Mouse (Mus musculus): Measurements from ENCODE around the gene Opalin. TPM values are rescaled to one million over a fixed set of nuclear protein-coding genes. Genes with fewer than 3 reads are reported as not detected.

Opalin gene
- polyA plus RNA-seq, 1 experiment from 2014 or later: not detected

GRCm38 (mm10) chr19:41031869-41032268, 45.0 kb downstream of the Opalin start:
- no peak overlapping the region for H3K9ac ChIP-seq (ENCODE audit: low read length)
- WGBS: 77% methylated on average over 6 of the region's 6 CpGs

GRCm38 (mm10) chr19:41031009-41031408, 45.9 kb downstream of the Opalin start:
- H3K27me3 ChIP-seq (replicated peaks; ENCODE audit: control insufficient read depth, insufficient read depth, low read length): no peaks in the 10 kb centered on the region
- DNase-seq (ENCODE audit: low spot score): no peak
- H3K9me3 ChIP-seq (ENCODE audit: control insufficient read depth, low read length): no peaks in the 10 kb centered on the region
- WGBS: 56% methylated on average over 11 of the region's 11 CpGs
- no peak for ATAC-seq (replicated peaks; ENCODE audit: low FRiP score, low TSS enrichment, low read depth)
- H3K4me2 ChIP-seq (ENCODE audit: low read length): no peak overlapping the region
- no peaks in the 10 kb centered on the region for H3K36me3 ChIP-seq (ENCODE audit: control insufficient read depth, insufficient read depth, low read length)
- H3K4me1 ChIP-seq (replicated peaks; ENCODE audit: control insufficient read depth, insufficient read depth, low read length): no peaks in the 10 kb centered on the region
- no peak overlapping the region for H3K4me3 ChIP-seq (ENCODE audit: low read depth, low read length)
- no peak overlapping the region for H3K9ac ChIP-seq (ENCODE audit: low read length)
- no peak overlapping the region for H3K27ac ChIP-seq (ENCODE audit: low read depth)

More at GRCm38 (mm10) chr19:41031869-41032268, 45.0 kb downstream of the Opalin start:
- DNase-seq (ENCODE audit: low spot score) (no peak), ATAC-seq (replicated peaks; ENCODE audit: low FRiP score, low TSS enrichment, low read depth) (no peak)
- Histone ChIP-seq H3K27ac (ENCODE audit: low read depth) (no peak overlapping the region), H3K27me3 (replicated peaks; ENCODE audit: control insufficient read depth, insufficient read depth, low read length) (no peaks in the 10 kb centered on the region; the same call in 1 of the 2 replicates), H3K36me3 (ENCODE audit: control insufficient read depth, insufficient read depth, low read length) (no peaks in the 10 kb centered on the region), H3K4me2 (ENCODE audit: low read length) (no peak overlapping the region), H3K4me1 (replicated peaks; ENCODE audit: control insufficient read depth, insufficient read depth, low read length) (no peaks in the 10 kb centered on the region), H3K9me3 (ENCODE audit: control insufficient read depth, low read length) (no peaks in the 10 kb centered on the region), H3K4me3 (ENCODE audit: low read depth, low read length) (no peak overlapping the region)

DNA sequence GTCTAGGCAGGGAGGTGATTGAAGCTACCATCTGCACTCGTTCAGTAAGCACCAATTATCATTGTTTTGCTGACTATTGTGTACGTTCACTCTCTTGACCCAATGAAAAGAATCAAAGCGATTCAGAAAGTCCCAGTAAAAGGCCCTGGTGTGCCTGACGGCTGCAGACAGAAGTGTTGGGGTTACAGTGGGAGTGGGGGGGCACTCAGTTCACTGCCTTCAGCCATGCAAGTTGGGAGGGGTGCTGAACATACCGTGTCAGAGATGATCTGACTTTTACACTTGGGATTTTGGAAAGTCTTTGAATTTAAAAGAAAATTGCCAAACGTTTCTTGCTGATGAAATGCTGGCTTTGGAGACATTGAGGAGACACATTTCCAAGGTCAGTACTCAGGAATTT, 46.8 kb downstream of the Opalin start:
- 73% methylated on average over 6 of the region's 6 CpGs for WGBS

DNA sequence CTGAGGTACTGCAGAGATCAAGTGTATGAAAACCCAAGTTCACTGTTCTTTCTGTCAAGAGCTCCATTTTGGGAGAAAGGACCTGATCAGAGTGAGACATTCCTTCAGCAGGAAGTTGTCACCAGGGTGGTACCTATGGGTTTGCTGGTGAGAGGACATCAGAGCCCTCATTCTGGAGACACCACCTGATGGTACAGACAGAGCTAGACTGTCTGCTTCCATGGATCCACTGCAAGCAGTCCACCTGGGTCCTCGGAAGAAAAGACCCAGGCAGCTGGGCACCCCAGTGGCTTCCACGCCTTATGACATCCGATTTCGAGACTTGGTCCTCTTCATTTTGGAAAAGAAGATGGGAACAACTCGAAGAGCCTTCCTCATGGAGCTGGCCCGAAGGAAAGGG, 47.7 kb downstream of the Opalin start, which contains the start of gene Dntt:
Gene Dntt, plus strand, starts transcription at position 57 of the 400 bp plus-strand sequence.
- no peaks in the 10 kb centered on the region for H3K4me1 ChIP-seq (replicated peaks; ENCODE audit: control insufficient read depth, insufficient read depth, low read length)
- H3K4me3 ChIP-seq (ENCODE audit: low read depth, low read length): no peak within 1 kb of the TSS
- WGBS: 84% methylated on average over 6 of the region's 6 CpGs
- H3K4me2 ChIP-seq (ENCODE audit: low read length): no peak within 1 kb of the TSS
- ATAC-seq (replicated peaks; ENCODE audit: low FRiP score, low TSS enrichment, low read depth) (no peak), DNase-seq (ENCODE audit: low spot score) (no peak)
- H3K27me3 ChIP-seq (replicated peaks; ENCODE audit: control insufficient read depth, insufficient read depth, low read length): no peaks in the 10 kb centered on the region
- no peaks in the 10 kb centered on the region for H3K9me3 ChIP-seq (ENCODE audit: control insufficient read depth, low read length)
- H3K27ac ChIP-seq (ENCODE audit: low read depth): no peak within 1 kb of the TSS
- no peaks in the 10 kb centered on the region for H3K36me3 ChIP-seq (ENCODE audit: control insufficient read depth, insufficient read depth, low read length)
- H3K9ac ChIP-seq (ENCODE audit: low read length): no peak within 1 kb of the TSS

More for the DNA sequence above, 46.8 kb downstream of the Opalin start:
- no peaks in the 10 kb centered on the region for H3K4me1 ChIP-seq (replicated peaks; ENCODE audit: control insufficient read depth, insufficient read depth, low read length)
- H3K9me3 ChIP-seq (ENCODE audit: control insufficient read depth, low read length): no peaks in the 10 kb centered on the region
- DNase-seq (ENCODE audit: low spot score): no peak
- no peaks in the 10 kb centered on the region for H3K36me3 ChIP-seq (ENCODE audit: control insufficient read depth, insufficient read depth, low read length)
- H3K27ac ChIP-seq (ENCODE audit: low read depth): no peak overlapping the region
- no peak overlapping the region for H3K9ac ChIP-seq (ENCODE audit: low read length)
- H3K4me3 ChIP-seq (ENCODE audit: low read depth, low read length): no peak overlapping the region
- no peaks in the 10 kb centered on the region for H3K27me3 ChIP-seq (replicated peaks; ENCODE audit: control insufficient read depth, insufficient read depth, low read length)
- H3K4me2 ChIP-seq (ENCODE audit: low read length): no peak overlapping the region
- no peak for ATAC-seq (replicated peaks; ENCODE audit: low FRiP score, low TSS enrichment, low read depth)

GRCm38 (mm10) chr19:41027601-41028000, 49.3 kb downstream of the Opalin start:
- H3K9ac ChIP-seq (ENCODE audit: low read length): no peak overlapping the region
- ATAC-seq (replicated peaks; ENCODE audit: low FRiP score, low TSS enrichment, low read depth) (no peak), DNase-seq (ENCODE audit: low spot score) (no peak)
- H3K4me2 ChIP-seq (ENCODE audit: low read length): no peak overlapping the region
- no peaks in the 10 kb centered on the region for H3K36me3 ChIP-seq (ENCODE audit: control insufficient read depth, insufficient read depth, low read length)
- H3K4me3 ChIP-seq (ENCODE audit: low read depth, low read length): no peak overlapping the region
- H3K27me3 ChIP-seq (replicated peaks; ENCODE audit: control insufficient read depth, insufficient read depth, low read length): no peaks in the 10 kb centered on the region
- H3K27ac ChIP-seq (ENCODE audit: low read depth): no peak overlapping the region
- no peaks in the 10 kb centered on the region for H3K4me1 ChIP-seq (replicated peaks; ENCODE audit: control insufficient read depth, insufficient read depth, low read length)
- 94% methylated on average over 9 of the region's 9 CpGs for WGBS
- H3K9me3 ChIP-seq (ENCODE audit: control insufficient read depth, low read length): no peaks in the 10 kb centered on the region

DNA sequence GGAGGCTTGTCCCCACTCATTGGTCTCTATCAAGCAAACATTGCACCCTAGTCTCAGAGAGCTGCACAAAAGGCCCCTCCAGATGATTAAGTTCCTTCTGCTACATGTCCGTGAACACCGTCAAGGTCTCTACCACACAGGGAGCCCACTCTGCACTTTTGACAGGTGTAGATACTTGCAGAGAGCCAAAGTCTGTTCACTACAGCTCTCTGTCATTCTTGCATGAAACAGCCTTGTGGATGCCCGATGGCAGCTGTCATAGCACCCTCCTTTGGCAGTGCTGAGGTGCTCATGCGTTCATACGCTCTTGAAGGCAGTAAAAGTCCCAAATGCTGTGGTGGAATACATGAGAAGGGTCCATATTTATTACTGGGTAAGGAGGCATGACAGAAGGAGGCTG, 49.9 kb downstream of the Opalin start:
- no peak overlapping the region for H3K27ac ChIP-seq (ENCODE audit: low read depth)
- WGBS: 88% methylated on average over 5 of the region's 5 CpGs

DNA sequence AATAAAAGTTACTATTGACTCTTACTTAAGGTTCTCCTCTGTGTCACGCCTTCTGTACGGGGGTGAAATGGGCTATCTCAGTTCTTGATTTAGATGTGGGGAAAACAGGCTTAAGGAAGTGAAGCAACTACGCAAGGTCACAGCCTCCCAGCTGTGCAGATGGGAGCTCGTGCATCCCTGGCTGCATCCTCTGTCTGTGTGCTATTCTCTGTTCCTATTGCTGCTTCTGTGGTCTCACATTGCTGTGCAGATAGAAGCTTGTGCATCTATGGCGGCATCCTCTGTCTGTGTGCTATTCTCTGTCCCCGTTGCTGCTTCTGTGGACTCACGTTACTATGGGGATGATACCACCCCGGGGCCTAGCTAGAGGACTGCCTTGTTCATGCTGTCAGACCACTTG, 50.4 kb downstream of the Opalin start:
- no peaks in the 10 kb centered on the region for H3K4me1 ChIP-seq (replicated peaks; ENCODE audit: control insufficient read depth, insufficient read depth, low read length)
- no peaks in the 10 kb centered on the region for H3K27me3 ChIP-seq (replicated peaks; ENCODE audit: control insufficient read depth, insufficient read depth, low read length)
- no peak overlapping the region for H3K27ac ChIP-seq (ENCODE audit: low read depth)
- 79% methylated on average over 8 of the region's 8 CpGs for WGBS
- H3K4me3 ChIP-seq (ENCODE audit: low read depth, low read length): no peak overlapping the region
- ATAC-seq (replicated peaks; ENCODE audit: low FRiP score, low TSS enrichment, low read depth) (no peak), DNase-seq (ENCODE audit: low spot score) (no peak)
- H3K9ac ChIP-seq (ENCODE audit: low read length): no peak overlapping the region
- no peaks in the 10 kb centered on the region for H3K36me3 ChIP-seq (ENCODE audit: control insufficient read depth, insufficient read depth, low read length)
- no peak overlapping the region for H3K4me2 ChIP-seq (ENCODE audit: low read length)
- no peaks in the 10 kb centered on the region for H3K9me3 ChIP-seq (ENCODE audit: control insufficient read depth, low read length)

More for the DNA sequence above, 49.9 kb downstream of the Opalin start:
- H3K27me3 ChIP-seq (replicated peaks; ENCODE audit: control insufficient read depth, insufficient read depth, low read length): no peaks in the 10 kb centered on the region
- H3K9me3 ChIP-seq (ENCODE audit: control insufficient read depth, low read length): no peaks in the 10 kb centered on the region
- DNase-seq (ENCODE audit: low spot score) (no peak), ATAC-seq (replicated peaks; ENCODE audit: low FRiP score, low TSS enrichment, low read depth) (no peak)
- H3K36me3 ChIP-seq (ENCODE audit: control insufficient read depth, insufficient read depth, low read length): no peaks in the 10 kb centered on the region
- no peaks in the 10 kb centered on the region for H3K4me1 ChIP-seq (replicated peaks; ENCODE audit: control insufficient read depth, insufficient read depth, low read length)
- no peak overlapping the region for H3K4me3 ChIP-seq (ENCODE audit: low read depth, low read length)
- H3K4me2 ChIP-seq (ENCODE audit: low read length): no peak overlapping the region
- no peak overlapping the region for H3K9ac ChIP-seq (ENCODE audit: low read length)

DNA sequence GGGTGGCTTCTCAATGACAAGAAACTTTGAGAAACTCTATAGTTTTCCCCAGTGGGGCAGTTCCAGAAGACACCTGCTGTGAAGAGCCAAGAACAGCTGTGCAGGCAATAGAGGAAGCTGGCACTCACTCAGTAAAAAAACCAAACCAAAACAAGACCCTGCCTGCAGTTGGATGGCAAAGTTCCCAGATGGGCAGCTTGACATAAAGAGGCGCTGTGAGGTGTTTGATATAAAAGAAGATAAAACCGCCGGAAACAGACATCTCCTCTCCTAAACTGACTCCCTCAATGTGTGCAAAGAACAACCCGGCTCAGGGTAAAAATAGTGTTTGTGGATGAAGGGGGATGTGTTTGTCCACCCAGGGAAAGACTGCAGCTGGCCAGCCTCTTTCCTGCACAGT, 54.7 kb downstream of the Opalin start:
- H3K9ac ChIP-seq (ENCODE audit: low read length): no peak overlapping the region
- ATAC-seq (replicated peaks; ENCODE audit: low FRiP score, low TSS enrichment, low read depth) (no peak), DNase-seq (ENCODE audit: low spot score) (no peak)
- H3K27me3 ChIP-seq (replicated peaks; ENCODE audit: control insufficient read depth, insufficient read depth, low read length): no peaks in the 10 kb centered on the region
- H3K4me2 ChIP-seq (ENCODE audit: low read length): no peak overlapping the region
- H3K4me1 ChIP-seq (replicated peaks; ENCODE audit: control insufficient read depth, insufficient read depth, low read length): no peaks in the 10 kb centered on the region
- no peaks in the 10 kb centered on the region for H3K9me3 ChIP-seq (ENCODE audit: control insufficient read depth, low read length)
- no peak overlapping the region for H3K27ac ChIP-seq (ENCODE audit: low read depth)
- no peak overlapping the region for H3K4me3 ChIP-seq (ENCODE audit: low read depth, low read length)
- H3K36me3 ChIP-seq (ENCODE audit: control insufficient read depth, insufficient read depth, low read length): no peaks in the 10 kb centered on the region
- WGBS: 81% methylated on average over 4 of the region's 4 CpGs

DNA sequence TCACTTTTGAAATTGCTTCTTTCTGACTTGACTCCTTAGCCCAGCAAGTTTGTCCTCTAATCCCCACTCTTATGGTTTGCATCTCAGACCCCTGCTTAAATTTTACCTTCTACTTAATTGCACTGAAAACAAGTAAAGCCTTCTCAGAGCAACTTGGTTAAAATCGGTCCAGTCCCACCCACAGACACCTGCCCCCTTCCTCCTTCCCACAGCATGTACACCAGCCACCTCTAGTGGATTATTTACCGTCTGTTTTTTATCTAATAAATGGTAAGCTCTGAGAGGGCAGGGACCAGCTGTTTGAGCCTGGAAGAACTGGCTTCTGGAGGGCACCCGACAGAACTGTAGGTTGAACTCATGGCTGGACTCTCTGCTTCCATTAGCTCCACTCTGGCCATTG, 56.4 kb downstream of the Opalin start:
- 70% methylated on average over 3 of the region's 3 CpGs for WGBS
- no peak overlapping the region for H3K4me2 ChIP-seq (ENCODE audit: low read length)
- no peaks in the 10 kb centered on the region for H3K27me3 ChIP-seq (replicated peaks; ENCODE audit: control insufficient read depth, insufficient read depth, low read length)
- ATAC-seq (replicated peaks; ENCODE audit: low FRiP score, low TSS enrichment, low read depth) (no peak), DNase-seq (ENCODE audit: low spot score) (no peak)
- no peak overlapping the region for H3K27ac ChIP-seq (ENCODE audit: low read depth)
- no peaks in the 10 kb centered on the region for H3K9me3 ChIP-seq (ENCODE audit: control insufficient read depth, low read length)
- H3K4me1 ChIP-seq (replicated peaks; ENCODE audit: control insufficient read depth, insufficient read depth, low read length): 0 out of 2 replicates have a peak, but pooled peaks cover 3% of the 10 kb centered on the region
- H3K36me3 ChIP-seq (ENCODE audit: control insufficient read depth, insufficient read depth, low read length): no peaks in the 10 kb centered on the region
- no peak overlapping the region for H3K4me3 ChIP-seq (ENCODE audit: low read depth, low read length)
- no peak overlapping the region for H3K9ac ChIP-seq (ENCODE audit: low read length)
